Mouse (Mus musculus) midbrain, postnatal 0 days (tissue): ENCODE data around the gene Ext2. TPM values are rescaled to one million over a fixed set of nuclear protein-coding genes. Genes with fewer than 3 reads are reported as not detected.
A peak's percentile ranks its signal among the peaks of the same experiment; 100 is the strongest.

Experiments used
- ATAC-seq: fragments of 200-750 bp; cut with Nextera tagmentation; 2 replicates; pipeline ENCODE4 v1.8.0; 2017; ENCODE audit warnings: moderate number of reproducible peaks, mild to moderate bottlenecking, moderate TSS enrichment, moderate library complexity; ENCODE audit not compliant: low FRiP score
- DNase-seq: peaks from one replicate; pipeline ENCODE4 v3.0.0-alpha.2; 2015; ENCODE audit warnings: low spot score
- H3K27ac ChIP-seq: fragments of 300-500 bp; sonication (generic); 2 replicates; pipeline ENCODE4 v1.5.1; 2014; ENCODE audit warnings: low read depth, mild to moderate bottlenecking, low read length, mixed read lengths
- H3K27me3 ChIP-seq: fragments of 300-500 bp; sonication (generic); 2 replicates; pipeline ENCODE4 v1.6.1; 2014; ENCODE audit warnings: low read length, control low read depth, mixed read lengths; ENCODE audit not compliant: insufficient read depth
- H3K36me3 ChIP-seq: fragments of 300-500 bp; sonication (generic); 2 replicates; pipeline ENCODE4 v1.6.1; 2014; ENCODE audit warnings: low read length, control low read depth, mixed read lengths; ENCODE audit not compliant: insufficient read depth
- H3K4me1 ChIP-seq: fragments of 300-500 bp; sonication (generic); 2 replicates; pipeline ENCODE4 v1.6.1; 2014; ENCODE audit warnings: mild to moderate bottlenecking, control low read depth, antibody characterized with exemption, low read length, mixed read lengths; ENCODE audit not compliant: insufficient read depth
- H3K4me2 ChIP-seq: fragments of 300-500 bp; sonication (generic); 2 replicates; pipeline ENCODE4 v1.6.1; 2014; ENCODE audit warnings: low read depth, mild to moderate bottlenecking, low read length, mixed read lengths; ENCODE audit not compliant: poor library complexity, severe bottlenecking
- H3K4me3 ChIP-seq: fragments of 300-500 bp; sonication (generic); 2 replicates; pipeline ENCODE4 v1.5.1; 2014; ENCODE audit warnings: low read depth, mild to moderate bottlenecking, low read length, moderate library complexity
- H3K9ac ChIP-seq: fragments of 300-500 bp; sonication (generic); replicated peaks from 2 replicates; pipeline ENCODE4 v1.6.1; 2014; ENCODE audit warnings: mild to moderate bottlenecking, low read length, moderate library complexity, mixed read lengths; ENCODE audit not compliant: poor library complexity, severe bottlenecking
- H3K9me3 ChIP-seq: fragments of 300-500 bp; sonication (generic); 2 replicates; pipeline ENCODE4 v1.6.1; 2016; ENCODE audit warnings: low read length, control low read depth
- CTCF ChIP-seq: IDR thresholded peaks from 2 replicates; pipeline ENCODE4 v1.5.1; 2016; ENCODE audit warnings: antibody characterized with exemption, mild to moderate bottlenecking
- WGBS: fragments of 180-500 bp; shearing (Covaris S2); extraction: QIAGEN DNeasy Blood & Tissue Kit; methylation state at CpG from one replicate; pipeline ENCODE4 v1.1.7; 2014; 5-methylcytosine and 5-hydroxymethylcytosine counted together
- polyA plus RNA-seq: library from polyadenylated mRNA; unstranded; fragments of >200 nt; fragmentation: Nextera tagmentation; extraction: Ambion mirVana; gene quantifications from 2 replicates; pipeline ENCODE4 v1.2.1, GENCODE M21; 2015
- total RNA-seq: library from RNA; depleted of rRNA; stranded (reverse); fragments of >200 nt; gene quantifications from 2 replicates; pipeline ENCODE4 v1.2.3, GENCODE M21; 2014

Gene Ext2
- total and polyA plus RNA-seq, 2 experiments from 2014 or later: 42.7 to 74.1 TPM

- Histone ChIP-seq H3K36me3 (no peaks in the 10 kb centered on the region), H3K4me1 (no peaks in the 10 kb centered on the region; the same call in 1 of the 2 replicates), H3K9ac (no peak overlapping the region), H3K4me3 (no peak overlapping the region), H3K27ac (no peak overlapping the region), H3K9me3 (no peaks in the 10 kb centered on the region), H3K27me3 (no peaks in the 10 kb centered on the region), H3K4me2 (no peak overlapping the region)
- TF ChIP-seq CTCF: no peak
- DNase-seq: no peak
- WGBS: 82% methylated on average over 5 of the region's 5 CpGs
- ATAC-seq: no peak
Observed at GRCm38 (mm10) chr2:93746162-93746561, 76.2 kb downstream of the Ext2 start.

- DNase-seq: no peak
- Histone ChIP-seq H3K27me3 (no peaks in the 10 kb centered on the region), H3K4me2 (no peak overlapping the region), H3K9me3 (no peaks in the 10 kb centered on the region), H3K27ac (no peak overlapping the region), H3K4me3 (no peak overlapping the region), H3K9ac (no peak overlapping the region), H3K4me1 (no peaks in the 10 kb centered on the region; the same call in 1 of the 2 replicates), H3K36me3 (no peaks in the 10 kb centered on the region)
- 86% methylated on average over 9 of the region's 9 CpGs for WGBS
- no peak for ATAC-seq
- TF ChIP-seq CTCF: no peak
Observed at GRCm38 (mm10) chr2:93745741-93746140, 76.6 kb downstream of the Ext2 start.

DNA sequence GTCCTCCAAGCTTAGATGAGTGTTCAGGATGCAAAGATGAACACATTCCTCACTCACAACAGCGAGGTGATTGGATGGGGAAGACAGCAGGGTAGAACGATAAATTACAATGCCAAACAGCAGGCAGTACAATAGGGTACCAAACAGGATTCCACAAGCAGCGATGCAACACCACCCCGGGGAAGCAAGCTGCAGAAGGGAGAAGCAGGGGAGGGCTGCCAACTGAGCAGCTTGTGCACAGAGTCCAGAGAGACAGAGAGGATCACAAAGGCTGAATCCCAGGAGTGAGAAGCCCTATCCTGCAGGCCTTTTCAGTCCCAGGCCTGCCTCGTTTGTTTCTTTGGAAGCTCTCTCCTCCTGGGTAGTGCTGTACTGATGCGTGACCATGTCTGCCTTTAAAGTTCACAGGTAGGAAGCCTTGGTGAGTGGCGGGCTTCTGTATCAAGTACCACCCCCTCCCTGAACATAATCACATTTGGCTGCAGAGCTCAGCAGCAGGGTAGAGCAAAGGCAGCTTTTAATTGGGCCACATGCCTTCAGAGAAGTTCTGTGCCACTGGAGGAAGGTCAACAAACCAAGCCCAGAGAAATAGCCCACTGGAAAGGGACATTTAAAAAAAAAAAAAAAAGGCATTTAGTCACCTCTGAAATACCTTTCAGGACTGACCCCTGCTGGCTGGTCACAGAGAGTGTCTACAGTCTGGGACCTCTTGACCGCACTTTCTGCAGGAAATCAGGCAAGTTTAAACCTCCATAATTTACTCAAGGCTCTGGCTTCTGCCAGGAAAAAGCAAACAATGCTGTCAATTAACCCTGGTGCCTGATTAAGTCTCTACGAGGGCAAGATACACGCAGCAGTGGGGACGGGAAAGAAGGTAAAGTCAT, 77.8 kb downstream of the Ext2 start:
- WGBS: 22% methylated on average over 11 of the region's 11 CpGs
- Histone ChIP-seq H3K27me3 (no peaks in the 10 kb centered on the region), H3K4me2 (no peak overlapping the region), H3K9me3 (no peaks in the 10 kb centered on the region), H3K36me3 (no peaks in the 10 kb centered on the region; the same call in 1 of the 2 replicates), H3K4me1 (peaks cover 2% of the 10 kb centered on the region; the same call in 1 of the 2 replicates), H3K27ac (peak overlapping the region; percentile 57), H3K9ac (peak overlapping the region; percentile 24; the same call in 1 of the 2 replicates), H3K4me3 (no peak overlapping the region)
- TF ChIP-seq CTCF: peak; percentile 31; the same call in 1 of the 2 replicates
- DNase-seq: peak; percentile 34
- ATAC-seq: peak; percentile 51; the same call in 1 of the 2 replicates

GRCm38 (mm10) chr2:93741700-93742099, 80.7 kb downstream of the Ext2 start:
- Histone ChIP-seq H3K27ac (no peak overlapping the region), H3K36me3 (peaks cover 7% of the 10 kb centered on the region), H3K4me2 (no peak overlapping the region), H3K4me3 (no peak overlapping the region), H3K9ac (no peak overlapping the region), H3K9me3 (no peaks in the 10 kb centered on the region), H3K27me3 (no peaks in the 10 kb centered on the region), H3K4me1 (peaks cover 2% of the 10 kb centered on the region; the same call in 1 of the 2 replicates)
- no peak for TF ChIP-seq CTCF
- 84% methylated on average over 7 of the region's 7 CpGs for WGBS
- ATAC-seq (no peak), DNase-seq (no peak)

GRCm38 (mm10) chr2:93739044-93739569, 83.3 kb downstream of the Ext2 start:
- DNase-seq (no peak), ATAC-seq (no peak)
- Histone ChIP-seq H3K4me3 (no peak overlapping the region), H3K9ac (no peak overlapping the region), H3K27ac (no peak overlapping the region), H3K9me3 (no peaks in the 10 kb centered on the region), H3K4me2 (no peak overlapping the region), H3K27me3 (no peaks in the 10 kb centered on the region), H3K36me3 (peaks cover 10% of the 10 kb centered on the region), H3K4me1 (peaks cover 2% of the 10 kb centered on the region; the same call in 1 of the 2 replicates)
- TF ChIP-seq CTCF: no peak
- whole genome bisulfite sequencing: 85% methylated on average over 5 of the region's 5 CpGs

GRCm38 (mm10) chr2:93737146-93737545, 85.2 kb downstream of the Ext2 start:
- Histone ChIP-seq H3K4me2 (no peak overlapping the region), H3K4me1 (peaks cover 2% of the 10 kb centered on the region; the same call in 1 of the 2 replicates), H3K27ac (no peak overlapping the region), H3K36me3 (peaks cover 15% of the 10 kb centered on the region), H3K9ac (no peak overlapping the region), H3K27me3 (no peaks in the 10 kb centered on the region), H3K4me3 (no peak overlapping the region), H3K9me3 (no peaks in the 10 kb centered on the region)
- TF ChIP-seq CTCF: no peak
- ATAC-seq (no peak), DNase-seq (no peak)
- WGBS: 94% methylated on average over 8 of the region's 8 CpGs
